Mouse (Mus musculus) heart, embryonic 13.5 days (tissue): ENCODE data around the gene Shpk. TPM values are rescaled to one million over a fixed set of nuclear protein-coding genes. Genes with fewer than 3 reads are reported as not detected.
A peak's percentile ranks its signal among the peaks of the same experiment; 100 is the strongest.

Source experiments
- ATAC-seq: fragments of 200-750 bp; cut with Nextera tagmentation; 2 replicates; pipeline ENCODE4 v1.8.0; 2017; ENCODE audit warnings: moderate TSS enrichment; ENCODE audit not compliant: insufficient number of reproducible peaks, low FRiP score, low TSS enrichment; ENCODE audit errors: extremely low read depth
- H3K27ac ChIP-seq: fragments of 300-500 bp; sonication (generic); replicated peaks from 2 replicates; pipeline ENCODE4 v1.5.1; 2015; ENCODE audit warnings: moderate library complexity, mild to moderate bottlenecking, inconsistent platforms
- H3K27me3 ChIP-seq: fragments of 300-500 bp; sonication (generic); replicated peaks from 2 replicates; pipeline ENCODE4 v1.6.1; 2015; ENCODE audit warnings: mild to moderate bottlenecking, inconsistent platforms
- H3K36me3 ChIP-seq: fragments of 300-500 bp; sonication (generic); 2 replicates; pipeline ENCODE4 v1.6.1; 2015; ENCODE audit warnings: mild to moderate bottlenecking, inconsistent platforms
- H3K4me1 ChIP-seq: fragments of 300-500 bp; sonication (generic); 2 replicates; pipeline ENCODE4 v1.6.1; 2015; ENCODE audit warnings: inconsistent platforms
- H3K4me2 ChIP-seq: fragments of 300-500 bp; sonication (generic); 2 replicates; pipeline ENCODE4 v1.6.1; 2015; ENCODE audit warnings: inconsistent platforms, mild to moderate bottlenecking, moderate library complexity
- H3K4me3 ChIP-seq: fragments of 300-500 bp; sonication (generic); 2 replicates; pipeline ENCODE4 v1.5.1; 2015; ENCODE audit warnings: moderate library complexity, mild to moderate bottlenecking, inconsistent platforms
- H3K9ac ChIP-seq: fragments of 300-500 bp; sonication (generic); 2 replicates; pipeline ENCODE4 v1.6.1; 2015; ENCODE audit warnings: inconsistent platforms, mild to moderate bottlenecking, moderate library complexity
- H3K9me3 ChIP-seq: fragments of 300-500 bp; sonication (generic); 2 replicates; pipeline ENCODE4 v1.6.1; 2016; ENCODE audit warnings: inconsistent platforms
- WGBS: fragments of 180-500 bp; shearing (Covaris S2); methylation state at CpG from one replicate; pipeline ENCODE4 v1.1.7; 2015; ENCODE audit warnings: mixed read lengths; 5-methylcytosine and 5-hydroxymethylcytosine counted together
- polyA plus RNA-seq: library from polyadenylated mRNA; unstranded; fragments of >200 nt; fragmentation: Nextera tagmentation; extraction: Ambion mirVana; gene quantifications from 2 replicates; pipeline ENCODE4 v1.2.1, GENCODE M21; 2015

Gene Shpk
- 0.56 and 0.60 TPM in 2 replicates for polyA plus RNA-seq

DNA sequence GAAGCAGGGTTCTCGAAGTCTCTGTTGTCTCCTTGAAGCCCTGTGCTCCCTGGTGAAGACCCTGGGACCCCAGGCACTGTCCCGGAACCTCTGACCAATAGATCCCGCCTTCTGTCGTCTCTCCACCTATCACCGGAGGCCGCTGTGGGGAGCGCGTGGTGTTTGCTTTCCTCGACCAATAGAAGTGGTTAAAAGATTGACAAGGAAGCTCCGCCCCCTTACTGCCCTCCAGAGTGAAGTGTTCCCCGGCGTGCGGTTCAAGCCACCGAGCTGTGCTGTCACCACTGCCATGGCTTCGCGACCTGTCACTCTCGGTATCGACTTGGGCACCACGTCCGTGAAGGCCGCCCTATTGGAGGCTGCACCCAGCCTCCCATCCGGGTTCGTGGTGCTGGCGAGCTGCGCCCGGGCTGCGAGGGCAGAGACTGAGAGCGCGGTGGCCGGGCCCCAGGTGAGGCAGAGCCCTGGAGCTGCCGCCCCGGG is at the start of gene Shpk:
Shpk (plus strand) TSS at position 231 of the 483 bp plus-strand sequence.
- H3K9me3 ChIP-seq = no peaks in the 10 kb centered on the region
- peak within 1 kb of the TSS; percentile 92 for H3K9ac ChIP-seq
- H3K36me3 ChIP-seq = peaks cover 10% of the 10 kb centered on the region
- peak within 1 kb of the TSS; percentile 98 for H3K4me2 ChIP-seq
- H3K4me1 ChIP-seq = peaks cover 16% of the 10 kb centered on the region
- peak within 1 kb of the TSS; percentile 85 for H3K4me3 ChIP-seq
- peak within 1 kb of the TSS; percentile 68 for H3K27ac ChIP-seq
- no peaks in the 10 kb centered on the region for H3K27me3 ChIP-seq
- ATAC-seq = peak; percentile 96
- under 1% methylated on average over 32 of the region's 32 CpGs for whole genome bisulfite sequencing

- no peak overlapping the region for H3K9ac ChIP-seq
- no peak overlapping the region for H3K27ac ChIP-seq
- no peaks in the 10 kb centered on the region for H3K36me3 ChIP-seq
- ATAC-seq = no peak
- H3K9me3 ChIP-seq = no peaks in the 10 kb centered on the region
- 64% methylated on average over 6 of the region's 6 CpGs for WGBS
- peaks cover 52% of the 10 kb centered on the region for H3K27me3 ChIP-seq
- peaks cover 10% of the 10 kb centered on the region; the same call in 1 of the 2 replicates for H3K4me1 ChIP-seq
- no peak overlapping the region for H3K4me3 ChIP-seq
- H3K4me2 ChIP-seq = no peak overlapping the region
These were observed 44.2 kb upstream of the Shpk start for GRCm38 (mm10) chr11:73155071-73155470.

GRCm38 (mm10) chr11:73159957-73160810 is 39.1 kb upstream of the Shpk start, which contains the start of gene P2rx5:
Gene P2rx5, plus strand, starts transcription at chr11:73160421.
- Histone ChIP-seq H3K4me2 (peak within 1 kb of the TSS; percentile 88), H3K27me3 (peaks cover 52% of the 10 kb centered on the region), H3K4me1 (peaks cover 20% of the 10 kb centered on the region), H3K4me3 (peak within 1 kb of the TSS; percentile 60), H3K36me3 (no peaks in the 10 kb centered on the region), H3K9me3 (no peaks in the 10 kb centered on the region), H3K27ac (peak within 1 kb of the TSS; percentile 28; the same call in 1 of the 2 replicates), H3K9ac (peak within 1 kb of the TSS; percentile 81)
- ATAC-seq = peak; percentile 61
- 2% methylated on average over 49 of the region's 49 CpGs for WGBS

DNA sequence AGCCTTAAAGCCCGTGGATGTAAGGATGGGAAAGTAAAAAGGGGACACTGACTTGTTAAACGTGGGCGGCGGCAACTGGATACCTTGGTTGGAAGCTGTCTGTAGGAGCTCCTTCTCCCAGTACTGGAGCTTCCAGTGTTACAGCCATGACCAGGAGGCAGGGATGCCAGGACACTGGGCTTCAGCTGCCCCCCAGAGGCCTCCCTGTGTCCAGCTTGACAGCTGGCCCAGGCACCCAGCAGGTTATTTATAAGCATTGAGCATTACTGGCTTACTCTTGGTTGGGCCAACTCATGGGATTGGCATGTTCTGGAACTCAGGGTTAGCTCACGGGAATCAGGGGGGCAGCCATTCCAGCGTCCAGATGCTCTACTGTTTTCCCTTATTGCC is 38.5 kb upstream of the Shpk start:
- H3K27ac ChIP-seq = peak overlapping the region; percentile 28; the same call in 1 of the 2 replicates
- H3K4me3 ChIP-seq = peak overlapping the region; percentile 60
- H3K4me2 ChIP-seq = peak overlapping the region; percentile 88
- no peaks in the 10 kb centered on the region for H3K36me3 ChIP-seq
- ATAC-seq = peak; percentile 53; the same call in 1 of the 2 replicates
- 13% methylated on average over 6 of the region's 6 CpGs for WGBS
- H3K4me1 ChIP-seq = peaks cover 20% of the 10 kb centered on the region
- H3K9ac ChIP-seq = peak overlapping the region; percentile 81
- H3K9me3 ChIP-seq = no peaks in the 10 kb centered on the region
- H3K27me3 ChIP-seq = peaks cover 48% of the 10 kb centered on the region

GRCm38 (mm10) chr11:73161616-73162015 is 37.6 kb upstream of the Shpk start:
- H3K9me3 ChIP-seq = no peaks in the 10 kb centered on the region
- 69% methylated on average over 4 of the region's 4 CpGs for WGBS
- H3K27ac ChIP-seq = 0 out of 2 replicates have a peak overlapping the region, but pooled peaks have one; percentile 28

DNA sequence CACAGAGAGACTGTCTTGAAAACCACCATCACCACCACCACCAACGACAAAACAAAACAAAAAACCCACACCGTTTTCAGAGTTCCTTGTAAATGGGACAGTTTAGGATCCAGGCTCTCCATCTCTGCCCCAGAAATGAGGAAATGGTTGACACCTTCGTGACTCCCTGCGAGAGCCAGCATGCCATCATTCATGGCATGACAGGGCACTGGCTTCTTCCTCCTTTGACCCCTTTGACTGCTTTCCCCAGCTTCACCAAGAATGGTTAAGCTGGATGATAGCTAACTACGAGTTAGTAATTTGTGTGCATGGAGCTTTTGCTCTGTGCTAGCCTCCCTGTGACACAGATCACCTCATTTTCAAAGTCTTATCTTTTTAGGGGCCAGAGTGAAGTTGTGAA is 37.0 kb upstream of the Shpk start:
- H3K27ac ChIP-seq = no peak overlapping the region
- no peaks in the 10 kb centered on the region for H3K9me3 ChIP-seq
- 60% methylated on average over 5 of the region's 5 CpGs for WGBS
- H3K36me3 ChIP-seq = no peaks in the 10 kb centered on the region
- no peak for ATAC-seq
- no peak overlapping the region for H3K4me3 ChIP-seq
- H3K4me1 ChIP-seq = peaks cover 25% of the 10 kb centered on the region
- no peak overlapping the region for H3K9ac ChIP-seq
- H3K27me3 ChIP-seq = peaks cover 37% of the 10 kb centered on the region
- H3K4me2 ChIP-seq = no peak overlapping the region

More at GRCm38 (mm10) chr11:73161616-73162015, 37.6 kb upstream of the Shpk start:
- Histone ChIP-seq H3K4me3 (no peak overlapping the region), H3K36me3 (no peaks in the 10 kb centered on the region), H3K4me2 (peak overlapping the region; percentile 88), H3K27me3 (peaks cover 44% of the 10 kb centered on the region), H3K4me1 (peaks cover 21% of the 10 kb centered on the region), H3K9ac (peak overlapping the region; percentile 44; the same call in 1 of the 2 replicates)
- no peak for ATAC-seq

- Histone ChIP-seq H3K4me1 (peaks cover 22% of the 10 kb centered on the region), H3K27me3 (no peaks in the 10 kb centered on the region), H3K4me2 (no peak overlapping the region), H3K36me3 (peaks cover 17% of the 10 kb centered on the region), H3K9me3 (no peaks in the 10 kb centered on the region), H3K4me3 (no peak overlapping the region), H3K27ac (no peak overlapping the region), H3K9ac (no peak overlapping the region)
- 79% methylated on average over 8 of the region's 8 CpGs for WGBS
- no peak for ATAC-seq
These were observed 31.2 kb upstream of the Shpk start for GRCm38 (mm10) chr11:73168071-73168470.

- WGBS = 68% methylated on average over 6 of the region's 6 CpGs
- H3K4me1 ChIP-seq = peaks cover 22% of the 10 kb centered on the region
- no peak overlapping the region for H3K4me3 ChIP-seq
- ATAC-seq = no peak
- H3K27me3 ChIP-seq = no peaks in the 10 kb centered on the region
- H3K27ac ChIP-seq = no peak overlapping the region
- no peak overlapping the region for H3K9ac ChIP-seq
- no peak overlapping the region for H3K4me2 ChIP-seq
- no peaks in the 10 kb centered on the region for H3K9me3 ChIP-seq
- peaks cover 22% of the 10 kb centered on the region for H3K36me3 ChIP-seq
These were observed 30.7 kb upstream of the Shpk start for GRCm38 (mm10) chr11:73168576-73168975.

DNA sequence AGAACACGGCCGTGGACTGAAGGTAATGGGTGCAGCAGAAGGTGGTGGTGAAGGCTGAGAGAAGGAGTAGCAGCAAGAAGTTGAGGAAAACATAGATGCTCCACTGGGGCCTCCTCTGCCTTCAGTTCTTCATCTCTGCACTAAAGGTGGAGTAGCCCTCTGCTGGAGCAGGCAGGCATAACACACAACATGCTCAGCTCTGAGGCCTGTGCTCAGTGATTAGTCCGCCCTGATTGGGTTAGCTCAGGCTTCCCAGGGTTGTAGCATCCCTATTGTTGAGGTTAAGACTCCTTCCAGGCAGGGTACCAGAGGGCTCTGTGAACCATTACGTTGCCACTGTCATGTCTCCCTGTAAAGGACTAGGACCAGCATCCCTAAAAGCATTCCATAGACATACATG is 30.0 kb upstream of the Shpk start:
- Histone ChIP-seq H3K9ac (no peak overlapping the region), H3K36me3 (peaks cover 28% of the 10 kb centered on the region), H3K4me3 (no peak overlapping the region), H3K27ac (no peak overlapping the region), H3K9me3 (no peaks in the 10 kb centered on the region), H3K27me3 (no peaks in the 10 kb centered on the region), H3K4me1 (peaks cover 22% of the 10 kb centered on the region), H3K4me2 (no peak overlapping the region)
- 40% methylated on average over 4 of the region's 4 CpGs for WGBS
- ATAC-seq = no peak

DNA sequence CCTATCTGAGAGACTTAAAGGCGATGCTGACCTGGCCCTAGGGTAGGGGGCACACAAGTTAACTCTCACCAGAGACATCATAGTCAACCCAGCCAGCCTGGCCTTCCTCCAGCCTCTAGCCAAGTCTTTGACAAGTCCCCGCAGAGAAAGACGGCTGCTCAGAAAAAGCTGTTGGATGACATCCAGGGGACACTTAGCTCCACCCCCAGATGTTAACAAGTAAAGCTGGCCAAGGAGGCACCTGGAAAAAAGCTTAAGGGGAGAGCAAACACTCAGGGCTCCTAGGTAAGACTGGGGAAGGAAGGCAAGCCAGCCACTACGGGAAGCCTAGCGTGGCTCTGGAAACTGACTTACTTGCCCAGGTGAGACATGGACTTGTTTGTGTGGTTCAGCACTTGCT is 27.1 kb upstream of the Shpk start:
- Histone ChIP-seq H3K4me2 (no peak overlapping the region), H3K27me3 (no peaks in the 10 kb centered on the region), H3K4me3 (no peak overlapping the region), H3K4me1 (peaks cover 37% of the 10 kb centered on the region), H3K36me3 (peaks cover 39% of the 10 kb centered on the region), H3K9ac (peak overlapping the region; percentile 65), H3K9me3 (no peaks in the 10 kb centered on the region), H3K27ac (peak overlapping the region; percentile 28)
- no peak for ATAC-seq
- WGBS = 45% methylated on average over 5 of the region's 5 CpGs

DNA sequence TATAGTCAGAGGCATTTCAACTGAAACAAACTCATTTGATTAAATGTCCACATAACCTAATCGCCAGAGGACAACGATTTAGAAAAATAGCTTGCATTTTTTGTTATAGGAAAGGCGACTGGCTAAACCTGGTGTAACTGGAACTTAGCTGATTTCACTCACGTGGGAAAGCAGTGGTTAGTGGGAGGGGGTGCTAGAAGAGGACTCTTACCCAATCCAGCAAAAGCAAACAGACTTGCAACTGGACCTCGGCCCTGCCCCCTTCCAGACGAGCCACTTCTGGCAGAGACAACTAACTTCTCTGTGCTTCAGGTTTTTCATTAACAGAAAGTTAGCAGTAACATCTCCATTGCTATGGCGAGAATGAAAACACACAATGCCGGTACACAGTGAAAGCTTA is 23.6 kb upstream of the Shpk start:
- no peak for ATAC-seq
- Histone ChIP-seq H3K4me1 (peaks cover 54% of the 10 kb centered on the region), H3K27me3 (no peaks in the 10 kb centered on the region), H3K9ac (peak overlapping the region; percentile 97), H3K27ac (0 out of 2 replicates have a peak overlapping the region, but pooled peaks have one; percentile 87), H3K9me3 (no peaks in the 10 kb centered on the region), H3K4me3 (peak overlapping the region; percentile 99), H3K4me2 (peak overlapping the region; percentile 90), H3K36me3 (peaks cover 50% of the 10 kb centered on the region)
- 39% methylated on average over 8 of the region's 8 CpGs for WGBS
